Mouse (Mus musculus) layer of hippocampus, postnatal 14 days (tissue): ENCODE data around the gene Foxn1. TPM values are rescaled to one million over a fixed set of nuclear protein-coding genes. Genes with fewer than 3 reads are reported as not detected.

Experiments used
- DNase-seq, 2 experiments: peaks; one replicate each; pipeline ENCODE4 v3.0.0; 2021 to 2022; ENCODE audit warnings: low spot score in 2 of 2, mixed read lengths in 1 of 2
- total RNA-seq, 2 experiments: library from RNA; stranded (reverse); gene quantifications; 2 replicates each; pipeline ENCODE4 v1.2.3; 2021

Foxn1 gene
- total RNA-seq, 2 experiments from 2014 or later: not detected

DNA sequence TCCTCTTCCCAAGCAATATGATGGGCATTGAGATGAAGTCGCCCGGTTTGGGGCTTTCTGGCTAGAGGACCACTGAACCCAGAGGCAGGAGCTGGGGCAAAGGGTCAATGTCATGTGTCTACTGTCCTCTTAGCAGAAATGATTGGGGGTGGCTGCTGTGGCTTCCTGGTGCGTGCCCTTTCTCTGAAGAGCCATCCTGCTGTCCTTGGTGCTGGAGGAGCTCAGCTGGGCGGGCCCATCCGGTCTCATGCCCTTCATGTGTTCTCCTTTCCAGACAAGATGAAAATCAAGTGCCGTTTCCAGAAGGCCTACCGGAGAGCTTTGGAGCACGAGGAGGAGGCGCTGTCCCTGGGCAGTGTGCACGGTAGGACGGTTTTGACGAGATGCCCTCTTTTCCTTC is 53.7 kb downstream of the Foxn1 start:
- no peak for DNase-seq

DNA sequence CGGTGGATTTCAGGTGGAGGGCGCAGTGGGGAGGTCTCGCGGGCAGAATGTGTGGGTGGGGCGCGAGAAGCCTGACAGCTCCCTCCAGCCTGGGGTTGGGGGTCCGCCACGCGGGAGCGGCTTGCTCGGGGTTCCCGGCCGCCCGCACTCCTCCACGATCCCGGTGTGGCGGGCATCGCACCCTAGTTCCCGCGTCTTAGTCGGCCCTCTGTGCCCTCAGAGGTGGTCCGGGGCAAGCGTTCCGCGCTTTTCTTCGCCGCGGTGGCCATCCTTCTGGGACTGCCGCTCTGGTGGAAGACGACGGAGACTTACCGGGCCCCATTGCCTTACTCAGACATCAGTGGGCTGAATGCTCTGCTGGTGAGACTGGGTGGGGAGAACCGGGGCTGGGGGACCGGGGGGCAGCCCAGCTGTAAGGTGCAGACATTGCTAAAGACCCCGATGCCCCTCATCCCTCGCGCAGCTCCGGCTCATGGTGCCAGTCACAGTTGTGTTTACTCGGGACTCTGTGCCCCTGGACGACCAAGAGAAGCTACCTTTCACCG is 57.8 kb downstream of the Foxn1 start:
- no peak for DNase-seq

DNA sequence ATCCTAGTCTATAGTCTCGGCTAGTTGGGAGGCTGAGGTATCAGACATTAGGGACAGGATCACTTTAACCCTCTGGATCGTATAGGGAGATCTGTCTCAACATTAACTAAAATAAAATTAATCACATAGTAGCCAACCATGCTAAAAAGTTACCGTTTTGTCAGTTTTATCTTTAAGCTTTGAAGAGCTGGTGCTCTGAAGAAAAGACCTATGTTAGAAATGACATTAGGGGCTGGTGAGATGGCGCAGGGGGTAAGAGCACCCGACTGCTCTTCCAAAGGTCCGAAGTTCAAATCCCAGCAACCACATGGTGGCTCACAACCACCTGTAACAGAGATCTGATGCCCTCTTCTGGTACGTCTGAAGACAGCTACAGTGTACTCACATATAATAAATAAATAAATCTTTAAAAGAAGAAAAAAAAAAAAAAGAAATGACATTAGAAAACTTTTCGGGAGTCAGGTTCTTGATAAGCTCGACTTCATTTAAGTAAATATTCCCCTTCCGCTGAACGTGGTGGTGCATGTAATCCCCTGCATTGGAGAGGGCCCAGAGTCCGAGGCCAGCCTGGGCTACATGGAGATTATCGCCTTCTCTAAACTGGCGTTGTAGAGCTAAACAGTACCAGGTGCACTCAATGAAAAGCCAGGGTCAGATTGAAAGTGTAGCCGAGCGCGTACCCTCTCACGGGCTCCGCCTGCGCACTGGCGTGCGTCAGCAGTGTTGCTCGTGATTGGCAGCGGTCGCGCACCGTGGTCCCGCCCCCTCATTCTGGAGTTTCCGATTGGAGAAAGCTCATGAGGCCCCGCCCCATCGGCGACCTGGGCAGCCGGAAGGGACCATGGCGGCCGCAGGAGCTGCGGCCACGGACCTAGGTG is 58.5 kb downstream of the Foxn1 start, which contains the start of gene Pigs:
Gene Pigs (plus strand): TSS at position 782 of the 878 bp plus-strand sequence.
- peak; percentile 93 to 97 for DNase-seq

DNA sequence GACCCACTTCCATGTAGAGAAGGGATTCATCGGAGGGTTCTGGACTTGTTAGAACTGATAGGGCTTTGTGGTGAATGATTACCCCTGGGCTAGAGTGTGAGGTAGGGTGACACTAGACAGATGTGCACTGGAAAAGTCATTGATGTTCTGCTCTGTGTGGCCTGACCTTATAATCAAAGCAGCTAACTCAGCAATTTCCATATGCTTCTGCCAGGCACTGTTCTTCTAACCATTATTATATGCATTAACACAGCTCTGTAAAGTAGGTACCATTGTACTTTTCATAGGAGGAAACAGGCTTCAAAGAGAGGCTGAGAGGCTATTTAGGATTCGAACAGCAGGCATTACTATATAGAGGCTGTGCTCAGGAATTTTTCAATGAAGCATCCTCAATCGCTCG is 59.1 kb downstream of the Foxn1 start:
- no peak for DNase-seq

DNA sequence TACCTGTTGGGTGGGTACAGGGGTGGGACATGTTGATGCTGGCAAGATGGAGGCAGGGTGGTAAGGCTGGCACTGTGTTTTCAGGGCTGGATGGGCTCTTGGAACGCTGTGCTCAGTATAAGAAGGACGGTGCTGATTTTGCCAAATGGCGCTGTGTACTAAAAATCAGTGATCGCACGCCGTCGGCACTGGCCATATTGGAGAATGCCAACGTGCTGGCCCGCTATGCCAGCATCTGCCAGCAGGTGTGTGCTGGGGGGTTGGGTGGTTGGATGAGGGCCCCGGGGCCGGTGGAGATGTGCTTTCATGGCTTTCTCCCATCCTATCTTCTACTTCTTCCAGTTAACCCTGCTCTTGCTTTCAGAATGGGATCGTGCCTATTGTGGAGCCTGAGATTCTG is 61.4 kb downstream of the Foxn1 start:
- no peak for DNase-seq

DNA sequence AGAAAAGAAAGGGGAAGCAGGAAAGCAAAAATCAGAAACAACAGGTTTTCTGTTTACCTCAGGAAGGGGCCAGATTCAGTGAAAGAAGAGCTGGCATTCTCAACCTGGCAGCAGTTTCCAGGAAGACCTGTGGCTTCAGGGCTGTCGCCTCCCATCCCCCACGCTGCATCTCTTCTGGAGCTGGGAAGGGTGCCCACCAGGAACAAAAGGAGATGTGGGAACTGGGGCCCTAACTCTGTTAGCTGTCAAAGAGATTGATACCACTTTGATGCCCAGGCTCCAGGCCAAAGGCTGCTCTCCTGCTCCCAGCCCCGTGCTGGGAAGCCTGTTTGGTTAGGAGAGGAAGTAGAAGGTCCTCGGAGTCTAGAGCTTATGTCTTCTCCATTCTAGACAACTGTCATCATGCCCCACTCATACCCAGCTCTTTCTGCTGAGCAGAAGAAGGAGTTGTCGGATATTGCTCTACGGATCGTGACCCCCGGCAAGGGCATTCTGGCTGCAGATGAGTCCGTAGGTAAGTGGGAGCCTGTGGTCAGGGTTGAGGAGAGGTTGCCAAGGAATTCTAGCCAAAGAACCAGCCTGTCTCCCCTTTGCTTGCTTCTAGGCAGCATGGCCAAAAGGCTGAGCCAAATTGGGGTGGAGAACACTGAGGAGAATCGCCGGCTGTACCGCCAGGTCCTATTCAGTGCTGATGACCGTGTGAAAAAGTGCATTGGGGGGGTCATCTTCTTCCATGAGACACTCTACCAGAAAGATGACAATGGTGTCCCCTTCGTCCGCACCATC is 62.2 kb downstream of the Foxn1 start:
- DNase-seq: peak in 1 of 2 experiments; percentile 73

DNA sequence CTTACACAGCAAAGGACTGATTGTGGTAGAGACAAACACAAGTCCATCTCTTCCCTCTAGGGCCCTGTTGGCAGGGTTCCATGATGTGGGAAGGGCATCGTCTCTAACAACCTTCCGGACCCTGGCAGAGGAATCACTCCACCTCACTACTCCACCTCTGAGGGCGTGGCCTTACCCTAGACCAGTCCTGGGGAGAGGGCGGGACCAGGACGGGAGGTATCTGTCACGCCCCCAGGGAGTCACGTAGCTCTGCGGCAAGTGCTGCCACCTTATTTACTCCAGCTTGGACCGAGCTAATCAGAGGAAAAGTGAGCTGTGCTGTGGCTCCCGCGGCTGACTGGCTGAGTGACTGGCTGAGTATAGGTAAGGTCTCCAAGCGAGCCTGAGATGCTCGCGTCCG is 63.5 kb downstream of the Foxn1 start, which contains the start of gene Aldoc:
Gene Aldoc (plus strand): TSS at position 109 of the 400 bp plus-strand sequence.
- peak; percentile 63 to 82 for DNase-seq

DNA sequence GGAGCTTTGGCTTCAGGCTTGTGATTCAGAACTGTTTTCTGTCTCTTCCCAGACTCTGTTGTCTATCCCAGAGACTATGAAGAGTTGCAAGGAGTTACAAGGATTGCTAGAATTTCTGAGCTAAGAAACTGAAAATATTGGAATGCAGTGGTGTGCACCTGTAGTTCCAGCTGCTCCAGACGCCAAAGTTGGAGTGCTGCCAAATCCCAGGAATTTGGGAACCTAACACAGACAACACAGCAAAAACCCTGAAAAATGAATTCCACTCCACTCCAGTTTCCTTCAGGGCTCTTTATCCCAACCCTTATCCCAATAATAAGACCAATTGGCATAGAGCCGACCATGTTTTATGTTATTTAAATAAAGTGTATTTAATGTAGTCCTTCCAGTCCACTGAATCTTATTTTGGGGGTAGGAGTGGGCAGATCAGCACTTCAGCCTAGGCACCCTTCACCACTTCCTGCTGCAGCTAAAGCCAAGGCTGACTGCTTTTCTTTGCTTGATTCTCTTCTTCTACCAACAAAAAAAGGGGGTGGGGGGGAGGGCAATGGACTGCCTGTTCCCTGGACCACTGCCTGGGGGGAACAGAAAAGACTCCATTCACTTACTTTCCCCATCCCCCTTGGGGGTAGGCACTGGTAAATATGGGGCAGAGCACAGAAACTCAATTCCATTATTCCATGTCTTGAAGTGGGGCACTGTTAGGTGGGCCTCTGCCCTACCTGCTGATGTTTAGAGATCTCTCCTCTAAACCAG is 64.1 kb downstream of the Foxn1 start:
- peak; percentile 52 to 79 for DNase-seq

DNA sequence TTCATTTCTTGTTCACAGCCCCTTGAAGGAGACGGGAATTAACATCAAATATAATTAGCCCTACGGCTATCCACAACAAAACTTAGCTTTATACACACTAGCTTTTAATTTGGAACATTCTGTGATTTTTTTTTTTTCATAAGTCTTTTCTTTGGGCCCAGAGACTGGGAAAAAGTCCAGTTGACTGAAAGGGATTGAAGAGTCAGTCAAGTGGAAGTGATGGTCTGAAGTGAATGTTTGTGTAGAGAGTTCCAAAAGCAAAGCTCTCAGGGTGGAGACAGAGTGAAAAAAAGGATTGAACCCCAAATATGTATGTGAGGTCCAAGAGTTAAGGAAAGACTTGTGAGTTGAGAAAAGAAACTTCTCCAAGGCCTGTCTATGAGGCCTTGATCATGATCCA is 67.9 kb downstream of the Foxn1 start:
- peak in 1 of 2 experiments; percentile 48 for DNase-seq

DNA sequence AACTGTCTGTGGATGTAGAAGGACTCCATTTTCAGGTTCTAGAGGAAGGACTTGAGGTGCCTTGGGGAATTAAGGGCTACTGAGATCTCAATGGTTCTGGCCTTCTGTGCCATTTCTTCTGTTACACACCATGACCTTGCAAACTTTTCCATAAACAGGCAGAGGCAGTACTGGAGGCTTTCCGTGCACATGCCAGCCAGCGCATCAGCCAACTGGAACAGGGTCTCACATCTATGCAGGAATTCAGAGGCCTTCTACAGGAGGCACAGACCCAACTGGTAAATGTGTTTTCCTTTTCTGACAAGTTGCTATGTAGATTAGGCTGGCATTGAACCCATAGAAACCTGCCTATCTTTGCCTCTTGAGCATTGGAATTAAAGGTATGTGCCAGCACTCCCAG is 72.7 kb downstream of the Foxn1 start:
- DNase-seq: no peak

DNA sequence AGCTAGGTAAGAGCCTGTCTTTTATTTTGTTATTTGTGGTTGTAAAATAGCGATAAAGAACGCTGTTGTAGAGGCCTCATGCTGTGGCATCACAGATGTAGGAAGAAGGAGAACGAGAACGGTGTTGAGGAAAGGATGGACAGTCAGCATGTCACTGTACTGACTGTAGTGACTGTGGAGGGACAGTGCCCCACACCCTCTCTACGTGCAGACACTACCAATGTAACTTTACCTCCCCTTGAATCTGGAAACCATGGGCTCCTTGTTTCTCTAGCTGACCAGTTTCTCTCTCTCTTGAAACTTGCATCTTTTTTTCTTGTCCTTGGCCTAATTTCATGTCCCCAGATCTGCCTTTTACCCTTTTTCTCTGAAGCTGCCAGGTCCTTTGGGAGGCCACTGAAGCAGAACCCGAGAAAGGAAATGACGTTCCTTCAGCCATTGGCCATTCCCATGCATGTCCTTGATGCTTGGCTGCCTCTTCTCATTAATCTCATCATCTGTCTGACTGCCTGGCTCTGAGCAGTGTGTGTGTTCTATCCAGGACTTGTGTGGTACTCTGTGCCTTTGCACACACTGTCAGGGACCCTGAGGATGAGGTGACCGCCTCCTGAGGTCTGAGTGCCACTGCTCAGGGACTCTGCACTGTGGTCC is 75.4 kb downstream of the Foxn1 start:
- no peak for DNase-seq

Other genes with a start within 250 kb of the Foxn1 start
- gene Traf4, start 221.0 kb downstream of the Foxn1 start, total RNA-seq: 10 to 100 TPM; 33.8 to 34.9 TPM
- 1 to 10 TPM; 4.2 to 4.7 TPM for gene Nek8, start 209.9 kb downstream of the Foxn1 start, total RNA-seq
- 10 to 100 TPM; 33.0 to 37.0 TPM for gene Tlcd1, start 209.8 kb downstream of the Foxn1 start, total RNA-seq
- 100 to 1,000 TPM; 674 to 733 TPM for gene Rpl23a, start 203.0 kb downstream of the Foxn1 start, total RNA-seq
- gene Rab34, start 198.1 kb downstream of the Foxn1 start, total RNA-seq: 10 to 100 TPM; 34.1 to 40.0 TPM
- 1 to 10 TPM; 6.7 to 6.9 TPM for gene Proca1, start 193.2 kb downstream of the Foxn1 start, total RNA-seq
- 10 to 100 TPM; 64.4 to 66.4 TPM for gene Sdf2, start 140.8 kb downstream of the Foxn1 start, total RNA-seq
- gene Supt6, start 140.6 kb downstream of the Foxn1 start, total RNA-seq: 100 to 1,000 TPM; 102 to 112 TPM
- gene 2610507B11Rik, start 124.8 kb downstream of the Foxn1 start, total RNA-seq: 100 to 1,000 TPM; 210 TPM
- gene BC030499, start 95.7 kb downstream of the Foxn1 start, total RNA-seq: 1 to 10 TPM; 1.4 to 2.6 TPM
- gene Spag5, start 85.0 kb downstream of the Foxn1 start, total RNA-seq: 1 to 10 TPM; 5.0 to 6.6 TPM
- 100 to 1,000 TPM; 663 to 756 TPM for gene Aldoc, start 63.6 kb downstream of the Foxn1 start, total RNA-seq
- 10 to 100 TPM; 70.8 to 76.7 TPM for gene Pigs, start 58.1 kb downstream of the Foxn1 start, total RNA-seq
- gene Unc119, start 43.1 kb downstream of the Foxn1 start, total RNA-seq: 10 to 100 TPM; 27.6 to 32.2 TPM
- not detected for gene Slc13a2, start 35.7 kb upstream of the Foxn1 start, total RNA-seq
- 1 to 10 TPM; 9.6 to 9.8 TPM for gene Slc46a1, start 79.1 kb upstream of the Foxn1 start, total RNA-seq
- gene Sarm1, start 111.2 kb upstream of the Foxn1 start, total RNA-seq: 10 to 100 TPM; 51.0 to 53.2 TPM
- 10 to 100 TPM; 65.7 to 71.5 TPM for gene Vtn, start 112.5 kb upstream of the Foxn1 start, total RNA-seq
- gene Sebox, start 116.9 kb upstream of the Foxn1 start, total RNA-seq: 1 to 10 TPM; 3.9 to 4.5 TPM
- gene Tmem199, start 125.6 kb upstream of the Foxn1 start, total RNA-seq: 10 to 100 TPM; 36.0 to 40.7 TPM
- gene Poldip2, start 125.6 kb upstream of the Foxn1 start, total RNA-seq: 100 to 1,000 TPM; 118 to 120 TPM
- gene Tnfaip1, start 149.8 kb upstream of the Foxn1 start, total RNA-seq: 10 to 100 TPM; 38.1 to 40.9 TPM
- gene Ift20, start 149.8 kb upstream of the Foxn1 start, total RNA-seq: 10 to 100 TPM; 73.7 to 79.8 TPM
- 10 to 100 TPM; 13.3 to 19.0 TPM for gene Tmem97, start 164.2 kb upstream of the Foxn1 start, total RNA-seq